Mouse (Mus musculus) adrenal gland, postnatal 4 days (tissue): Measurements from ENCODE around the gene Acads. TPM values are rescaled to one million over a fixed set of nuclear protein-coding genes. Genes with fewer than 3 reads are reported as not detected.
"Not testable (repeated sequence)": the region's sequence is repeated elsewhere in the genome, so short reads cannot be mapped to it uniquely, and the experiment has no call there.

Experiments used
- DNase-seq, 2 experiments: peaks; one replicate each; pipeline ENCODE4 v3.0.0; 2021 to 2022; ENCODE audit warnings: low spot score in 2 of 2, mixed read lengths in 2 of 2
- total RNA-seq, 2 experiments: library from RNA; stranded (reverse); gene quantifications; 2 replicates each; pipeline ENCODE4 v1.2.3; 2021

Gene Acads
- total RNA-seq, 2 experiments from 2014 or later = 166 to 191 TPM

- DNase-seq = no peak
These were observed 7.6 kb upstream of the Acads start for GRCm38 (mm10) chr5:115126578-115127312.

GRCm38 (mm10) chr5:115125211-115125871 is 6.2 kb upstream of the Acads start:
- DNase-seq = peak; percentile 42 to 65

GRCm38 (mm10) chr5:115124690-115125089 is 5.5 kb upstream of the Acads start:
- DNase-seq = no peak

- no peak for DNase-seq
These were observed 1.8 kb upstream of the Acads start for GRCm38 (mm10) chr5:115120978-115121377.

- DNase-seq = no peak
These were observed 1.7 kb downstream of the Acads start for GRCm38 (mm10) chr5:115117467-115117866.

GRCm38 (mm10) chr5:115116426-115116825 is 2.7 kb downstream of the Acads start:
- DNase-seq = no peak

GRCm38 (mm10) chr5:115114501-115114900 is 4.6 kb downstream of the Acads start:
- DNase-seq = no peak

GRCm38 (mm10) chr5:115113244-115113643 is 5.9 kb downstream of the Acads start:
- DNase-seq = no peak

GRCm38 (mm10) chr5:115111156-115111555 is 8.0 kb downstream of the Acads start:
- no peak for DNase-seq

GRCm38 (mm10) chr5:115103253-115103652 is 15.9 kb downstream of the Acads start:
- not testable (repeated sequence) for DNase-seq

GRCm38 (mm10) chr5:115102231-115102630 is 16.9 kb downstream of the Acads start:
- DNase-seq = no peak

- no peak for DNase-seq
These were observed 18.7 kb downstream of the Acads start for GRCm38 (mm10) chr5:115100473-115100872.

- DNase-seq = no peak
These were observed 19.2 kb downstream of the Acads start for GRCm38 (mm10) chr5:115099991-115100390.

- no peak for DNase-seq
These were observed 19.6 kb downstream of the Acads start for GRCm38 (mm10) chr5:115099530-115099929.

- DNase-seq = no peak
These were observed 21.0 kb downstream of the Acads start, which contains the start of gene Gm10401 for GRCm38 (mm10) chr5:115098195-115098594. Gene Gm10401 (minus strand): TSS chr5:115098295.

GRCm38 (mm10) chr5:115091776-115092175 is 27.4 kb downstream of the Acads start:
- no peak for DNase-seq

- DNase-seq = no peak
These were observed 28.1 kb downstream of the Acads start for GRCm38 (mm10) chr5:115091015-115091414.

- DNase-seq = no peak
These were observed 29.4 kb downstream of the Acads start for GRCm38 (mm10) chr5:115089592-115090268.

GRCm38 (mm10) chr5:115085675-115086074 is 33.5 kb downstream of the Acads start:
- no peak for DNase-seq

- DNase-seq = no peak
These were observed 35.7 kb downstream of the Acads start for GRCm38 (mm10) chr5:115083492-115083891.

GRCm38 (mm10) chr5:115081636-115082035 is 37.5 kb downstream of the Acads start:
- DNase-seq = no peak
